Mouse (Mus musculus): ENCODE measurements at regions not wholly inside any gene's neighbourhood (a gene's known extent, or its start where the extent isn't known, plus 50 kb on each side); places are given as distances from the start of the nearest gene placed in this dataset.

GRCm38 (mm10) chr1:153992466-153992865, 92.4 kb upstream of the Teddm2 start:
- TF ChIP-seq CTCF (IDR thresholded peaks at IDR 0.05; ENCODE audit: extremely low read depth, insufficient read length, insufficient replicate concordance, low read depth, low read length) (no peak), POLR2A (IDR thresholded peaks at IDR 0.05; ENCODE audit: low read depth, low read length) (no peak)

Data from small intestine, adult 2 months (tissue).